Mouse (Mus musculus) ES-Bruce4 (cell line): ENCODE measurements at regions not wholly inside any gene's neighbourhood (a gene's known extent, or its start where the extent isn't known, plus 50 kb on each side); places are given as distances from the start of the nearest gene placed in this dataset.

ENCODE experiments used
- H3K27ac ChIP-seq: 2 replicates; pipeline ENCODE4 v1.5.1; 2012; ENCODE audit warnings: low read length, inconsistent platforms; ENCODE audit not compliant: insufficient read depth
- H3K27me3 ChIP-seq: 2 replicates; pipeline ENCODE4 v1.6.1; 2012; ENCODE audit warnings: mild to moderate bottlenecking, low read length, inconsistent platforms; ENCODE audit not compliant: control insufficient read depth, poor library complexity, insufficient read depth, severe bottlenecking
- H3K36me3 ChIP-seq: 2 replicates; pipeline ENCODE4 v1.6.1; 2012; ENCODE audit warnings: inconsistent platforms, mild to moderate bottlenecking, low read length, moderate library complexity; ENCODE audit not compliant: control insufficient read depth, poor library complexity, insufficient read depth, severe bottlenecking
- H3K4me1 ChIP-seq: one replicate; pipeline ENCODE4 v1.8.1; 2011; ENCODE audit warnings: low read length; ENCODE audit not compliant: control insufficient read depth, insufficient read depth
- H3K4me3 ChIP-seq: 2 replicates; pipeline ENCODE4 v1.5.1; 2011; ENCODE audit warnings: low read depth, mild to moderate bottlenecking, low read length
- H3K9ac ChIP-seq: 2 replicates; pipeline ENCODE4 v1.6.1; 2012; ENCODE audit warnings: low read depth, mild to moderate bottlenecking, inconsistent platforms; ENCODE audit not compliant: poor library complexity, severe bottlenecking
- H3K9me3 ChIP-seq: replicated peaks from 2 replicates; pipeline ENCODE4 v1.6.1; 2012; ENCODE audit warnings: mild to moderate bottlenecking, low read length, inconsistent platforms; ENCODE audit not compliant: control insufficient read depth, poor library complexity, insufficient read depth, severe bottlenecking
- CTCF ChIP-seq: IDR thresholded peaks from one replicate; pipeline ENCODE4 v1.8.1; 2011; ENCODE audit warnings: low read depth, low read length
- EP300 ChIP-seq: IDR thresholded peaks from 2 replicates; pipeline ENCODE4 v1.6.1; 2011; ENCODE audit warnings: low read depth, low read length; ENCODE audit not compliant: insufficient read depth
- POLR2A ChIP-seq: IDR thresholded peaks from one replicate; pipeline ENCODE4 v1.8.1; 2011; ENCODE audit warnings: low read length; ENCODE audit not compliant: insufficient read depth

DNA sequence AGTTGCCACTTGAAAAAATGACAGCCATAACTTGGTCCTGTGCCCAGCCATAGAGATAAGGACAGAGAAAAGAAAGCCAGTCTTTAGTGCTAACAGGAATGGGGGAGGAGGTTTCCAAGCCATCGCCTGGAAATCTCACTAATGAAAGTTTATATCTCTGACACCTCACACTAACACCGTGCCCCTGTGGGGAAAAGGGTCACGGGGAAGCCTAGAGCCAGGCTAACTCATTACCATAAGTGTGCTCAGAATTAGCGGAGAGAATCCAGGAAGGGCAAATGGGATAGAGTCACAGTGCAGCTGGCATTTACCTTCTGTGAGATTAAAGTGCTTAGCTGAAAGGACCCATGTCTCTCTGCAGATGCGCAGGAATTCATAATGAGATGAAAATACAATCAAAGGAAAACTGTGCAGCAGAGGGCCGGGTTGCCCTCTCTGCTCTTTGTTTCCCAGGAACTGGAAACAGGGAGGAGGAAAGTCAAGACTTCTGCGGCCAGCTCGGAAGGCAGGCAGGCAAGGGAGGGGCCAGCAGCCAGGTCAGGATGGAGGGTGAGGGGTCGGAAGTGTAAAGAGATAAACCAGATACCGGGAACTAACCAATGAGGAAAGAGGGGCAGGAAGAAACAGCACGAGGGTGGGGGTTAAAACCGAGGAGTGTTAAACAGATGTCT lies 945.7 kb upstream of the Car8 start:
- TF ChIP-seq POLR2A (no peak), CTCF (no peak), EP300 (no peak)

DNA sequence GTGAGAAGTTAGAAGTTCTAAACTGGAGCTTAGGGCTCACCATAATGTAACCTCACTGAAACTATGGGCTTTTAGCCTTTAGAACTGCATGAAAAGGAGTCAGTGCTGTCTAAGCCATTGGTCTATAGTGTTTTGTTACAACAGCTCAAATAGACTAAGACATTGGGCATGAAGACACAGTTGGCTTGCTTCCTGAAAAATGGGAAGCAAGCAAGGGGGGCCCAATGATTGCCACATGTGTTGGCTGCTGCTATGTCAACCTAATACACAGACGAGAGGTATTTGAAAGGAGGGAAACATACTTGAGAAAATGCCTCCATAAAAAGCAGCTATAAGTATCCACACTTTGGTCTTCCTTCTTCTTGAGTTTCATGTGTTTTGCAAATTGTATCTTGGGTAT lies 935.5 kb upstream of the Car8 start:
- Histone ChIP-seq H3K27ac (no peak overlapping the region), H3K27me3 (no peaks in the 10 kb centered on the region), H3K4me3 (no peak overlapping the region), H3K4me1 (no peaks in the 10 kb centered on the region), H3K9me3 (no peaks in the 10 kb centered on the region), H3K9ac (no peak overlapping the region), H3K36me3 (no peaks in the 10 kb centered on the region)
- no peak for TF ChIP-seq EP300
- TF ChIP-seq POLR2A, result no peak
- no peak for TF ChIP-seq CTCF

More for the DNA sequence above, 945.7 kb upstream of the Car8 start:
- Histone ChIP-seq H3K9me3 (no peaks in the 10 kb centered on the region), H3K36me3 (no peaks in the 10 kb centered on the region), H3K9ac (no peak overlapping the region), H3K4me3 (no peak overlapping the region), H3K4me1 (peaks cover 1% of the 10 kb centered on the region), H3K27me3 (no peaks in the 10 kb centered on the region), H3K27ac (no peak overlapping the region)

DNA sequence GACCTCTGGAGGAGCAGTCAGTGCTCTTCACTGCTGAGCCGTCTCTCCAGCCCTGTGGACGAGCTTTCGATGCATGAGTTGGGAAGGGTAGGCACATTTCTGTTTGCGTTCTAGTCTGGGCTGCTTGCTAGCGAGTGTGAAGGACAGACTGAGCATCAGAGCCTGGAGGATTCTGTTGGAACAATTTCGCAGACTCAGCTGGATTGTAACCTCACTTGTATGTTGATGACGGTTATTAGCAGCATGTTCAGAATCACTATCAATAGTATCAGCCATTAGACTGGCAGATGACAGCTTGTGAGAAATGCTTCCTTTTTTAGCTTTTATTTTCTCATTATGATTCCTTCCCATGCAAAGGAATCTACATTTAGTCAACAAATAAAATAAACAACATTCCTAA lies 923.5 kb upstream of the Car8 start:
- H3K36me3 ChIP-seq, result no peaks in the 10 kb centered on the region
- no peak overlapping the region for H3K27ac ChIP-seq
- no peak overlapping the region for H3K9ac ChIP-seq
- H3K4me3 ChIP-seq, result no peak overlapping the region
- peaks cover 1% of the 10 kb centered on the region for H3K4me1 ChIP-seq
- TF ChIP-seq CTCF, result no peak
- TF ChIP-seq POLR2A, result no peak
- no peaks in the 10 kb centered on the region for H3K27me3 ChIP-seq
- no peaks in the 10 kb centered on the region for H3K9me3 ChIP-seq

DNA sequence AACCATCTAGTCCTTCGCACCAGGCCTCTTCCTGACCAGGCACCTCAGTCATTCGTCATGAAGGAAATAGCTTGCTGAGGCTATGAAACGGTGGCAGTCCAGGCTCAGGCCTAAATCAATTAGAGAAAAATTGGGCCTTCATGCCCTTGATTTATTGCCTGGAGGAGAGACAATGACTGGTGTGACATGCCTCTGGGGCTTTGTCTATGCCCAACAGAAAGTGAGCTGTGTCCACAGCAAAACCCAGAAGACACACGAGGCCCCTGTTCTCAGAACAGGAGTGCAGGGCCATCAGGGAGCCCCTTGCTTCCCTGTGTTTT lies 922.9 kb upstream of the Car8 start:
- no peak overlapping the region for H3K27ac ChIP-seq
- no peak overlapping the region for H3K4me3 ChIP-seq
- no peaks in the 10 kb centered on the region for H3K36me3 ChIP-seq
- H3K9me3 ChIP-seq, result 0 out of 2 replicates have a peak, but pooled peaks cover 3% of the 10 kb centered on the region
- H3K9ac ChIP-seq, result no peak overlapping the region
- no peaks in the 10 kb centered on the region for H3K27me3 ChIP-seq
- TF ChIP-seq CTCF (no peak), EP300 (no peak)
- H3K4me1 ChIP-seq, result peaks cover 1% of the 10 kb centered on the region

DNA sequence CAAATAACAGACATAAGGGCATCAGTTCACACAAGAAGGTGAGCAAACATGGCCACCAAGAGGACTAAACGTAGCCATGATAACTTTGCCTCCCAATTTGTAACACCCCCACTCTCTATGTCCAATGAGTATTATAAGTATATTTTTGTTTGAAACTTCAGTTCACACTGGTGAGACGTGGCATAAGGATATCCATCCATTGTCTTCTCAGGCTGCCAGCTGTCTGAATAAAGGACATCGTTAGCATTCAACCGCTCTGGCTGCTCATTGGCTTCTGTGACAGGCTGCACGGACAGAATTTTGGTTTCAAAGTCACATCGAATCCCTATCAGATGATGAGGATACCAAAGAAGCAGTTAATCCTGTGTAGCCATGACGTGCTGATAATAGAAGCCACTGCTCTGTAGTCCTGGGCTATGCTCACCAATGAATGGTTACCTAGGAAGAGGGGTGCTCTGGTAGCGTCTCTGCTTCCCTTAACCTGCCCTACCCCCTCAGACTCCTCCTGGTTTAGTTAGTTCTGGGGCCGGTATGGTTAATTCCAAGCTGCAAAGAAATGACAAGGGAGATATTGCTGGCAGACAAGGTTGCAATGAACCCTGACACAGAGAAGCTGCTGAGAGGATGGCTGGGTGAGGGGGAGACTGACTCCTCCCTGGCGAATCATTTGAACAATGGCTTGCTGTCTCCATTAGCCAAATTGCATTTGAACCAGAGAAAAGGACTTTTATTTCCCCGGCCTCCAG lies 922.4 kb upstream of the Car8 start:
- H3K4me3 ChIP-seq, result no peak overlapping the region
- 0 out of 2 replicates have a peak, but pooled peaks cover 7% of the 10 kb centered on the region for H3K9me3 ChIP-seq
- H3K4me1 ChIP-seq, result peaks cover 1% of the 10 kb centered on the region
- TF ChIP-seq POLR2A (no peak), CTCF (no peak), EP300 (no peak)
- H3K27me3 ChIP-seq, result no peaks in the 10 kb centered on the region
- no peaks in the 10 kb centered on the region for H3K36me3 ChIP-seq
- H3K27ac ChIP-seq, result no peak overlapping the region
- H3K9ac ChIP-seq, result no peak overlapping the region

DNA sequence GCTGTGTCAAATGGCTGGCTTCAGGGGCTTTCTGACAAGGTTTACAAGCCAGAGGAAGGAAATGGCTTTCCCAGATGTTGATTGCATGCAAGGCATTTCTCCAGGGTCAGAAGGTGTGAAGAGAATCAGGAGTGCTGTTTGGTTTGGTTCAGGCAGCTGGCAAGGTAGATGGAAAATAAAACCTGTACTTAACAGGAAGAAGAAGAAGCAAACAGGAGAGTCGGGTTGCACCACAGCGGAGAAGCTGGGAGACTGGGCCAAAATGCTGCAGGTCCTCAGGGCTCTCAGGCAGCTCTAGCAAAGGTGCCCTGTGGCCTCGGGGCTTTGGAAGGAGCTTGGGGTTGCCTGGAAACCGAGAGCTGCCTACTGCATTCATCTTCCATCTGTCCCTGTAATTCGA lies 908.9 kb upstream of the Car8 start:
- no peaks in the 10 kb centered on the region for H3K36me3 ChIP-seq
- no peak for TF ChIP-seq EP300
- no peak for TF ChIP-seq CTCF
- no peak for TF ChIP-seq POLR2A
- no peaks in the 10 kb centered on the region for H3K27me3 ChIP-seq
- no peak overlapping the region for H3K4me3 ChIP-seq
- H3K27ac ChIP-seq, result no peak overlapping the region
- H3K4me1 ChIP-seq, result no peaks in the 10 kb centered on the region
- H3K9me3 ChIP-seq, result no peaks in the 10 kb centered on the region; the same call in 1 of the 2 replicates
- H3K9ac ChIP-seq, result no peak overlapping the region
